Mouse (Mus musculus): ENCODE results near the gene Spata32.

- TF ChIP-seq CTCF (IDR thresholded peaks at IDR 0.05; ENCODE audit: low read depth): no peak
- no peak for TF ChIP-seq EP300 (IDR thresholded peaks at IDR 0.05; ENCODE audit: low read depth)
Measured at GRCm38 (mm10) chr11:103170494-103171285, 47.5 kb downstream of the Spata32 start, which contains the start of gene Fmnl1.

All from liver, postnatal 0 days (tissue).